Mouse (Mus musculus) spleen, adult 2 months (tissue): ENCODE results near the gene Tsc22d2. TPM values are rescaled to one million over a fixed set of nuclear protein-coding genes. Genes with fewer than 3 reads are reported as not detected.

Source experiments
- DNase-seq, 2 experiments: peaks; one replicate each; pipeline versions ENCODE4 v3.0.0 to v3.0.0-alpha.2; 2012 to 2021; ENCODE audit warnings: low spot score in 2 of 2, low read depth in 1 of 2
- H3K27ac ChIP-seq: fragments of 200-500 bp; 2 replicates; pipeline ENCODE4 v1.5.1; 2012; ENCODE audit warnings: low read length, inconsistent platforms; ENCODE audit not compliant: insufficient read depth
- H3K27me3 ChIP-seq: fragments of 200-500 bp; 2 replicates; pipeline ENCODE4 v1.6.1; 2012; ENCODE audit warnings: mild to moderate bottlenecking, moderate library complexity, low read length, inconsistent platforms; ENCODE audit not compliant: control insufficient read depth, insufficient read depth
- H3K36me3 ChIP-seq: fragments of 200-500 bp; 2 replicates; pipeline ENCODE4 v1.6.1; 2012; ENCODE audit warnings: mild to moderate bottlenecking, low read length, inconsistent platforms; ENCODE audit not compliant: control insufficient read depth, insufficient read depth
- H3K4me1 ChIP-seq: fragments of 200-500 bp; 2 replicates; pipeline ENCODE4 v1.6.1; 2011; ENCODE audit warnings: inconsistent platforms; ENCODE audit not compliant: control insufficient read depth, insufficient read depth, insufficient read length
- H3K4me3 ChIP-seq: fragments of 200-500 bp; 2 replicates; pipeline ENCODE4 v1.5.1; 2011; ENCODE audit warnings: mild to moderate bottlenecking, inconsistent platforms; ENCODE audit not compliant: insufficient read depth, insufficient read length; ENCODE audit errors: extremely low read depth
- CTCF ChIP-seq: fragments of 200-500 bp; IDR thresholded peaks from 2 replicates; pipeline ENCODE4 v1.5.1; 2011; ENCODE audit warnings: mild to moderate bottlenecking, inconsistent platforms; ENCODE audit not compliant: insufficient read depth, insufficient read length, insufficient replicate concordance; ENCODE audit errors: extremely low read depth
- POLR2A ChIP-seq: fragments of 200-500 bp; IDR thresholded peaks from 2 replicates; pipeline ENCODE4 v1.6.1; 2011; ENCODE audit warnings: low read depth, low read length, inconsistent platforms
- WGBS: fragments of 180-500 bp; shearing (Covaris S2); methylation state at CpG from one replicate; pipeline ENCODE4 v1.1.7; 2018; 5-methylcytosine and 5-hydroxymethylcytosine counted together
- polyA plus RNA-seq: library from polyadenylated mRNA; depleted of rRNA; stranded (reverse); fragments of >200 nt; gene quantifications from 2 replicates; pipeline ENCODE4 v1.2.3, GENCODE M21; 2012; rRNA removed

The Tsc22d2 gene
- 12.3 and 21.3 TPM in 2 replicates for polyA plus RNA-seq

DNA sequence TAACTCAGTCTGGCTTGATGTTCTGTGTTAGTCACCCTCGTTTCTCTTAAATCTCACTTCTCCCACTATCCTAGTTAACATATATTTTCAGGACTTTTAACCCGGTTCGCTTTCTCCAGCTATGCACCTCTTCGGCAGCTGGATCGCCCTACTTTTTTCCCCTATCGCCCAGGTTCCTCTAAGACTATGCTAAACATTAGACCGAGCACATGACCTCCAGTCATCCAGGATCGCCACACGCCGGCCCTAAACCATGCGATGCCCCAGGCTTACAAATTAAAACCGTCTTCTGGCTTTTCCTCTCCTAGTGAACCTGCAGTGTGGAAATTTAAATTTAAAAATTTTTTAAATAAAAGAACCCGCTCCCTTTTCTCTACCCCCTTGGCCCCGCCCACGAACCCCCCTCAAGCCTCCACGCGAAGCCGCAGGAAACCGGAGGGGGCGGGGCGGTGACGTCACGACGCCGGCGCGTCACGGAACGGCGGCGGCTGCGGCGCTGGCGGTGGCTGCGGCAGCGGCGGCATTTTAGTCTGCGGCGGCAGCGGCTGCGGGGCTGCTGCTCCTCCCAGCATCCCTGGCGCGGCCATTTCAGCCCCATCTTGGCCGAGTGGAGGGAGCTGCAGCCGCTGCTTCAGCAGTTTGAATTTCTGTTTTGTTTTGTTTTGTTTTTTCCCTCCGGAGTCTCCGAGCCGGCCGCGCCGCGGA is at the start of gene Tsc22d2:
TSS of gene Tsc22d2 (plus strand) at position 482 of the 705 bp plus-strand sequence.
- peak within 1 kb of the TSS; percentile 71 for H3K4me3 ChIP-seq
- under 1% methylated on average over 52 of the region's 52 CpGs for WGBS
- H3K27ac ChIP-seq = peak within 1 kb of the TSS; percentile 99
- DNase-seq = peak; percentile 81 to 97
- peak; percentile 93 for TF ChIP-seq POLR2A
- TF ChIP-seq CTCF = no peak
- H3K36me3 ChIP-seq = 0 out of 2 replicates have a peak, but pooled peaks cover 1% of the 10 kb centered on the region
- H3K4me1 ChIP-seq = peaks cover 4% of the 10 kb centered on the region; the same call in 1 of the 2 replicates
- no peaks in the 10 kb centered on the region for H3K27me3 ChIP-seq

- Histone ChIP-seq H3K4me1 (no peaks in the 10 kb centered on the region), H3K27me3 (no peaks in the 10 kb centered on the region), H3K36me3 (no peaks in the 10 kb centered on the region), H3K4me3 (no peak overlapping the region), H3K27ac (no peak overlapping the region)
- no peak for DNase-seq
- TF ChIP-seq POLR2A (no peak), CTCF (no peak)
- 69% methylated on average over 3 of the region's 3 CpGs for WGBS
Measured at GRCm38 (mm10) chr3:58366756-58367155, 47.8 kb upstream of the Tsc22d2 start.

DNA sequence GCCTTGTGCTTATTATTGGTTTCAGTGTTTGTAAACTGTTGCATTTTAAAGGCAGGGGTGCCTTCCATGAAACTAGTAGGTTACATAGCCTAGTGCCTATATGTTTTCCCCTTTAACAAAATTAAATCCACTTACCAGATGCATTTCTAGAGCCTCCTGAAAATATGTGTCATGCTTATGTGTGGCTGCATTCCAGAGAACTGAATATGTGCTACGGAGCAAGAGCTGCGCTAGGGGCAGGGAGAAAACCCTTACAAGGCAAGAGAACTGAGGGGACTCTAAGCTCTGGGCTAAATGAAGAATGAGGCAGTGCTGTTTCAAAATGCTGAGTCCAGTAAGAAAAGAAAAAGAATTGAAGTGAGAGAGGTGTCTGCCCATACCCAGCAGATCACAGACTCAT is 43.7 kb upstream of the Tsc22d2 start:
- WGBS = 97% methylated on average over 2 of the region's 2 CpGs
- H3K36me3 ChIP-seq = no peaks in the 10 kb centered on the region
- no peak for TF ChIP-seq POLR2A
- TF ChIP-seq CTCF = no peak
- no peak for DNase-seq
- H3K4me3 ChIP-seq = no peak overlapping the region
- H3K27me3 ChIP-seq = no peaks in the 10 kb centered on the region
- H3K4me1 ChIP-seq = no peaks in the 10 kb centered on the region
- no peak overlapping the region for H3K27ac ChIP-seq

DNA sequence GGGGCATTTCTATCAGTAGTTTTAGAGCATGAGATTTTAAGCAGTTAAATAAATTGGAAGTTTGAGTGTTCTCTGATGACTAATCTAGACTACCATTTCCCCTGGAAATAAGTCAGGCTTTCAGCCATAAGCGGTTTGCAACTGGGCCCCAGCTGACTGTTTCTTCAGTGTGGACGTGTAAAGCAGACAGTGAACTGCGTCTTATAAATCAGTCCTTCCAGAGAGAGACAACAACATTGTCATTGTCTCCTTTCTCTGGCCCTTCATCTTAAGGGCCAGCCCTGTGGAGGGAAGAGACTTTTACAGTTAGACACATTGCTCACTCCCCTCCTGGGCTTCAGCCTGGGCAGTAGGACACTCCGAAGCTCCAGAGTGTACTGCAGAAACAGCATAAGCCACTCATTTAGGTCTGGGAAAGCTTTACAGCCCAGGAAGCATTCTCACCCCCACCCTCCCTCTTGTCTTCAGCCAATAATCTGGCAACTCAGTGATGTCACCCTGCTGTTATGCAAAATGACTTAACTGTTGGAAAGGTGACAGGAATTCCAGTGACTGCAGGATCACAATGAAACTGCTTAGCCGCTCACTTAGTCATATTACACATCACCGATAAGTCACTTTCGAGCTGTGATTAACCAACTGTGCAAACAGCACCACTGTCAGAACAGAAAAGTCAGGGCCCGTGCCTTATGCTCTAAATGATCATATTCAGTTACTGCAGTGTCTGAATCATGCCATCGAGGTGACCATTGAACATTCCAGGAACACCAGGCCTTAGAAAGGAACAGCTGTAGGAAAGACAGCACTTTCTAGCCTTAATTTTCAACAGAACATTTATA is 42.2 kb upstream of the Tsc22d2 start:
- 59% methylated on average over 9 of the region's 9 CpGs for WGBS
- Histone ChIP-seq H3K4me3 (no peak overlapping the region), H3K27me3 (no peaks in the 10 kb centered on the region), H3K27ac (no peak overlapping the region; the same call in 1 of the 2 replicates), H3K4me1 (no peaks in the 10 kb centered on the region), H3K36me3 (no peaks in the 10 kb centered on the region)
- TF ChIP-seq CTCF = no peak
- no peak for TF ChIP-seq POLR2A
- no peak for DNase-seq

DNA sequence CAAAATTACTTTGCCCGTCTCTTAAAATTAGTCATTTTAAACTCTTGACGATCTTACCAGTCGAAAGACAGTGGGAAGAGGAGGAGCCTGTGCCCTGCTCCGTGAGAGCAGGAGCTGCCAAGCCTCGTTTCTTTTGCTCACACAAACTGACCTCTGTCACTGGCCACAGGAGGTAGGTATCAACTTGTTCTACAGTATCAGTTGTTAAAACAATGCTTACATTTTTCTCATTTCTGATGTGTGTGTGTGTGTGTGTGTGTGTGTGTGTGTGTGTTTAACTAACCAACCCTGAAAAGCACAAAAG is 41.7 kb upstream of the Tsc22d2 start:
- Histone ChIP-seq H3K27ac (no peak overlapping the region), H3K4me1 (no peaks in the 10 kb centered on the region), H3K4me3 (no peak overlapping the region), H3K27me3 (no peaks in the 10 kb centered on the region), H3K36me3 (no peaks in the 10 kb centered on the region)
- 18% methylated on average over 5 of the region's 5 CpGs for WGBS
- no peak for TF ChIP-seq CTCF
- TF ChIP-seq POLR2A = no peak
- no peak for DNase-seq

DNA sequence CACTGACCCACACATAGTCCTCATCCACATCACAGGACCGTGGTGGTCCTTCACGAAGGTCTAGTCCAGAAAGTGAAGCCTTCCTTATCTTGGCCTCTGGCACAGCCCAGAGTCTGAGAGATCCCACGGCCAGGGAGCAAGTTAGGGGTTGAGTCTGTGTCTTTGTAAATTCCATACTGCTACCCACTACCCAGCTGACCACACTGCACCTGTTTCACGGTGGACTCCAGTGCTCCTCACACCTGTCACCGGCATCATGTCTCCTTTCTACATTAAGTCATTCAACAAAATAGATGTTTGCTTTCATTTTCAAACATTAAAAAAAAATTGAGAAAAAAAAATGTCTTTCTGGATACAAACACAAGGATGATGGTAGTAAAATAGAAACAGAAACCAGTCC is 40.2 kb upstream of the Tsc22d2 start:
- Histone ChIP-seq H3K27me3 (no peaks in the 10 kb centered on the region), H3K36me3 (no peaks in the 10 kb centered on the region), H3K27ac (no peak overlapping the region), H3K4me1 (no peaks in the 10 kb centered on the region), H3K4me3 (no peak overlapping the region)
- TF ChIP-seq POLR2A (no peak), CTCF (no peak)
- 86% methylated on average over 5 of the region's 5 CpGs for WGBS
- DNase-seq = no peak
